Mouse (Mus musculus) adrenal gland, adult 2 months (tissue): ENCODE data around the gene Sf3b5. TPM values are rescaled to one million over a fixed set of nuclear protein-coding genes. Genes with fewer than 3 reads are reported as not detected.

ENCODE experiments used
- DNase-seq: peaks from one replicate; pipeline ENCODE4 v3.0.0; 2021
- long read RNA-seq: library from polyadenylated mRNA; stranded (forward); transcript quantifications from one replicate; pipeline ENCODE4 v2.0.0, GENCODE M21; 2021
- polyA plus RNA-seq: library from polyadenylated mRNA; depleted of rRNA; stranded (reverse); fragments of >200 nt; gene quantifications from 2 replicates; pipeline ENCODE4 v1.2.3, GENCODE M21; 2012; rRNA removed
- total RNA-seq, 2 experiments: library from RNA; stranded (reverse); gene quantifications; 2 replicates each; pipeline ENCODE4 v1.2.3; 2021

Gene Sf3b5
- total RNA-seq: 10 to 100 TPM; 13.3 to 14.0 TPM
- polyA plus RNA-seq: 89.9 and 92.4 TPM in 2 replicates
- long read RNA-seq, transcript Sf3b5-201 (1 exons, 3,841 nt): major isoform, 108 of 108 reads
- long read RNA-seq, partial matches to known transcripts: 0 of 108 reads
- long read RNA-seq, other reads (novel, unspliced or antisense): 0 of 108 reads

DNA sequence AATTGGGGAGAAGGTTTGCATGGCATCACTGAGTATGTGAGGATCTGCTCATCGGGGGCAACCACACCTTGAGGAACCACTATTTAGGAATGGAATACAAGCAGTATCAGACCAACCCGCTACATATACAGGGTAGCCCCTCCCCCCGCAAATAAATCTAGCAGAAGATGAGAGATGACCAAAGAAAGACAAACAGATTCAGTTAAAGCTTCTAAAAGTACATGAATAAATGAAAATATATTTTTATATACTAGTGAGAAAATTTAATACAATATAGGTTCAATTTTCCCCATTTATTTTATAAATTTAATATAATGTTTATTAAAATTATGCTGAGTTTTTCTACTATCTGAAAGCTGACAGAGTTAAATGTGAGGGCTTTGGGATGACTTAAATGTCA, at the start of gene Sf3b5:
Sf3b5 (plus strand) TSS at position 301 of the 400 bp plus-strand sequence.
- DNase-seq: no peak

DNA sequence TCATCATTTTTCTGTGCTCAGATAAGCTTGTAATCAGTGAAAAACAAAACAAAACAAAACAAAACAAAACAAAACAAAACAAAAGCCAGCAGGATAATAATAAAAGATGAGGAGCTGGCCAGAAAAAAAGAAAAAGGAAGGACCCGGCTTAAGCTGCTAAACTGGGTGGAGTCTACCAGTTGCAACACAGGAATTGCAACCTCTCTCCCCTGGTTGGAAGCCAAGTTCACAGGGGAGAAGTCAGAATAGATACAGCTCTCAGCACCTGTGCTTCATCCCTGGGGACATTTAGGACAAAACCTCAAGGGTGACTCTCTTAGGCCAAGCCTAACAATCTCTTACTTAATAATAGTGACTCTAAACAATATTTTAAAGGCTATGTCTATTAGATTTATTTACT, 49.3 kb upstream of the Sf3b5 start:
- no peak for DNase-seq

DNA sequence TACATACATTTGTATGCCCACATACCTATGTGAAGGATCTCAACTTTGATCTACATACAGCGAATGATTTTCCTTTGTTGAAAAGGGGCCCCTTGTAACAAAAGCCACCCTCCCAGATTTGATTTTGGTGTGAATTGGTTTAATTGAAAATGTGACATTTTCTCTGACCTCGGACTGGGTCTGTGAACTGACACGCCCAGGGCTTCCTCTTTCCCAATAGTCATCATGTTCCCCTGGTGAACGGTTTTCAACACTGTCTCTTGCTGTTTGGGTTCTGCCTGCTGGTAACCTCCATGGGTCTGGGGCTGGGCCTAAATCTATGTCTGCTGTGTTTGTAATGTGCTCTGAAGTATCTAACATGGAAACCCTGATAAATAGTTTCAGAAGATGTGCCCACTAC, 47.9 kb upstream of the Sf3b5 start:
- DNase-seq: no peak

DNA sequence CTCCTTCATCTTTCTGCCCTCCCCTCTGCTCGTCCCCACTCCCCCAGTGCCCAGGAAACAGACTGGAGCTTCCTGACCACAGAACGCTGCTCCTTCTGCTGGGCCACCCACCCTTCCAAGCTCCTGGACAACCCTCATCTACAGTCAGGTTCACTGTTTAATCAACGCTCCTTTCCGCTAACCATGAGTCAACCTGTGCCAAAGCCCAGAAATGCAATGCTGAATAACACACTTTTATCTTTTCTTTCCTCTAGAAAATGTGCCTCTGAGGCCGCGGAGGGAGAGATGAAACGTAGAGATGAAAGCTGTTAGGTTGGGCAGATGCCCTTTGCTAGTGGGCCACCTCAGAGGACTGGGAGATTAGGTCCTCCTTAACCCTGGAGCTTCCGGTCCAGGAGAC, 43.6 kb upstream of the Sf3b5 start:
- no peak for DNase-seq

DNA sequence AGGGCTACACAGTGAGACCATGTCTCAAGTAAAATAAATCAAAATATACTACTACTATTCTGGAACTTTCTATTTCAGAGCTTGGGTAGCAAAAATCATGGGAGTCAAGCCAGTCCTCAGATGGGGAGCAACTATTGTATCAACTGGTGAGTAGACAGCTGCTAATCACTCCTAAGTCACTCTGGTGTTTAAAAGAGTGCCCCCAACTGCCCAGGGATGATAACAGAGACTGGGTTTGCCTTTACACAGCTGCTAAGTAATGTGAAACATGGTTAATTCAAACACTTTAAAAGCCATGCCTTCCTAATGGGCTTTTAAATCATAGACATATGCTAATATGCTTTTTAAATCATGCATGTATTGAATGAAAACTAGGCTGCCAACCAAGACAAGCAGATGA, 42.9 kb upstream of the Sf3b5 start:
- DNase-seq: no peak

DNA sequence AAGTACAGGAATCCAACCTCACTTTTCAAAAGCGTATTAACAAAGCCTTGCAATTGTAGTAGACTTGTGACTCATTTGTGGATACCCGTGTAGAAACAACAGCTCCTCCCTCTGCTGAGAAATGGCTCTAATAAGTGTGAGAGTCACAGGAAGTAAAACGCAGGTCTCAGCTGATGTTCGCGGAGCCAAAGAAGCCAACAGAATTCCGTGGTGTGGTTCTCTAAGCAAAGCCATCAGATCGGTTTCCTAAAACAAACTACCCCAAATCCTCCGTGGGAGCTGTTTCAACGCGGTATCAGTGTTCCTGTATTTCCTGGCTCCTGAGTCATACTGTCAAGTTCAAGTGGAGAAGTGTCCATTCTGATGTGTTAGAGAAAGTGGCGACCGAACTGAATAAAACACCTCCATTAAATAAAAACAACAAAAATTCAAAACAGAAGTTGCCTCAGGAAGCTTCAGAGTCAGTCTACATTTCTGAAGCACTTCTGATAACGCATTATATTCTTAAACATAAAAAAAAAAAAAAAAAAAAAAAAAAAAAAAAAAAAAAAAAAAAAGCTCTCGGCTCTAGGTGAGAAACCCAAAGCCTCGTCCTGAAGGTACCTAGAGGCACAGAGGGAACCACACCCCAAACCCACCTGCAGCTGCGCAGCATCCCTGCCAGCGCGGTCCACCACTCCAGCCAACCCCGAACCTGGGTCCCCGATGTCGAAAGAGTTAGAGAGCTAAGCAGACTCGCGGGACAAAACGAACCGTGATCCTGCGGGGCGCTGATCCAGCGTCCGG, 41.6 kb upstream of the Sf3b5 start:
- peak; percentile 56 for DNase-seq

DNA sequence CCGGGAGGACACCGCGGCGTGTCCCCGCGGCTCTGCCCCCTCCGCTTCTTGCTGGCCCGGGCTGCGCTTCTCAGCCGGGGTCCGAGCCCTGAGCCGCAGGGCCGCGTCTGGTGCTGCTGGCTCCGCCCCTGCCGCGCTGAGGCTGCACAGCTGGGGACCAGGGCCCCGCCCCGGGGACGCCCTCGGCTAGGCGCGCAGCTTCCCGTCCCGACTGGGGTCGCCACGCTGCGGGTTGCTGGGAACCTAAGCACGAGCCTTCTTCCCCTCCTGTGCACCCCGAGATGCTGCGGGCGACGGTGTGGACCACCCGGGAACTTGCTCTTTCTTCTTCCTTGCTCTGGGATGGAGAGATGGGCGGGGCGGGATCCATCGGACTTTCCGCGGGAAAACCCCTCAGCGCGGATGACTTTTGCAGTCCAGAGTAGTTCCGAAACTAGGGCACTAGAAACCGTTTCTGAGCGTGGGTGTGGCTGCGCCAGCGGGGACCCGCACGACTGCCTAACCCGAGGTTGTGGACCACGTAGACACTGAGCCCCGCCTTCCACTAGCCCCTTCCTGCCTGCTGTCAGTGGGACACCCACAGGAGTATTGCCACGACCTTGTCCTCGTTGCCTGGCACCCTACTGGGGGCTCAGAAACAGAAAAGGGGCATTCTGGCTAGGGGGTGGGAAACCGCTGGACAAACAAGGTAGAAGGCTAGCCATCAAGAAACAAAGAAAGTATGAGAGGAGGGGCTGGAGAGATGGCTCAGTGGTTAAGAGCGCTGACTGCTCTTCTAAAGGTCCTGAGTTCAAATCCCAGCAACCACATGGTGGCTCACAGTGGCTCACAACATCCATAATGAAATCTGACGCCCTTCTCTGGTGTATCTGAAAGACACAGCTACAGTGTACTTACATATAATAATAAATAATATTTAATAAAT, 40.7 kb upstream of the Sf3b5 start, which contains the start of gene Stx11:
Stx11 (minus strand) TSS at position 148 of the 925 bp plus-strand sequence.
- peak; percentile 86 for DNase-seq

DNA sequence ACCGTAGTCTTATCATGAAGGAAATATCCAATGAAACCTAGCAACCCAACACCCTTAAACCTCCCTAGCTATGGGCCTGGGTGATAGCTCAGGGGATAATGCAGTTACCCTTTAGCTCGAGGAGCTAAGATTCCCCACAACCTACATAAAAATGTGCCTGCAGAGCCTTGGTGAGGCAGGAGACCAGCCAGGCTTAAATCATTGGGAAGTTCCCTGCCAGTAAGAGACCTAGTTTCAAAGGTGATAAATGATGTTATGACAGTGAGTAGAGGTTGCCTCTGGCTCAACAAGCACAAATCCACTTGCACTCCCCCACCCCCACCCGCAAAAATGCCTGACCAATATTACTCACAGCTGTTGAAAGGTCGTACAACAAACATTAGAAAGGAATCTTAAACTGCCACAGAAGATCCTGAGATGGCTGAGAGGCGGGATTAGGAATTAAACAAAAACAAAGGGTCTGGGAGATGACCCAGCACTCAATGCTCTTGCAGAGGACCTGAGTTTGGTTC, 39.4 kb upstream of the Sf3b5 start:
- DNase-seq: peak; percentile 41

DNA sequence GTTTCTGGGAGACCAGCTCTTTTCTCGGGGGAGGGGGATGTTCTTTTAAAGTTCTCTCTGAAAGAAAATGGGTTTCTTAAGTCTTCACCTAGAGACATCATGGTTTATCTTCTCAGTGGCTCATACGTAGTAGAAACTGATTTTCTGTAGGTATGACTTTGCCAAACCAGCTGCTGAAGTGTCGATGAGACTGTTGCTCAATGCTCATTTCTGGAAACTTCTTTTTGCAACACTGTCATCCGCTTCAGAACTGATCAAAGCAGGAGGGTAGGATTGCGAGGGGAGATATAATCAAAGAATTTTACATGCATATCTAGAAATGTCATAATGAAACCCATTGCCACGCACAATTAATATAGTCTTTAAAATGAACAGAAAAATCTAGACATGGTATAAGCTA, 30.6 kb upstream of the Sf3b5 start:
- no peak for DNase-seq

DNA sequence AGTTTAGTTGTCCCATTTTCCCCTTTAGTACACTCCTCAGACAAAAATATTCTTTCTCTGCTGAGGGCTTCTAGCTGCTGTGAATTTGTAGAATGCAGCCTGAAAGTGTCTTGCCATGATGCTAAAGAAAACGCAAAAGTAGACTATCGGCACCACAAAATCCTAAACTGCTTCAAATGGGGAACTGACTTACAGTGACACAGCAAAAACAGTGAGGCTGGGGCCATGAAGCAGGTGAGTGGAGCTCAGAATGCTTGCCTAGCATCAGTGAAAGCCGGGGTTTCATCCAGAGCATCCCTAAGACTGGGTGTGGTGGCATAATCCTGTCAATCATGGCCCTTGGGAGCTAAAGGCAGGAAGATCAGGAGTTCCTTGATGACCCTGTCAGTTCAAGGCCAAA, 29.7 kb upstream of the Sf3b5 start:
- no peak for DNase-seq

DNA sequence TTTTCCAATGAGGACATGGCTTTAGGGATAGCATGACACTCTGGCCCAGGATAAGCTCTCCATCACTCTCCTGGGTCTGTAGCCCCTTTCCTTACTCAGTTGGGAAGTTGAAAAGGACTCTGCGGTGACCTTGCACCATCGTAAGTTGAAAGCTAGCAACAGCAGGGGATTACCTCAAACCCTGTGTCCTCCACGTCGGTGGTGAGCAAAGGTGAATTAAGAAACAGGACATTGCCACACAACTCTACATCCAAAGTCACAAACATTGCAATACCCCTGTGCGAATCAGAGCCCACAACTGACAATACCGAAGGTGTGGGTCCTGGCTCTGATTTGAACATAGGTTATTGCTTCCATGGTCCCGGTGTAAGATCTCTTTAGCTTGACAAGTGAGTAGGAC, 29.2 kb upstream of the Sf3b5 start:
- DNase-seq: no peak

DNA sequence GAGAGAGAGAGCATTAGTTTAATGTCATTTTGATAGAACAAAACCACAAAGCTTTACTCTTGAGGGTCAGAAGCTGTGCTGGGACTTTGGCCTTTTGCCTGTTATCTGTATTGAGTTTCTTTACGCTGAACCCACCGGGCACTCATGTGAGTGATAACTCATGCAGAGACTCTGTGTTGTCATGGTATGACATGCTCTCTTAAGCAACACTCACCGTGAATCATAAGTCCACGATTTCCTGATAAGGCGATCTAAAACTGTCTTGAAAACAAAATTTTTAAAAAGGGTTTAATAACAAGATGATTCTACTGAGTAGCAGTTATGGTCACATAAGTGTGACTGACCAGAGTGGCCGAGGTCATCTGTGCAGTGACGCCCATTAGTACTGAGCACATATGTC, 28.6 kb upstream of the Sf3b5 start:
- peak; percentile 62 for DNase-seq

DNA sequence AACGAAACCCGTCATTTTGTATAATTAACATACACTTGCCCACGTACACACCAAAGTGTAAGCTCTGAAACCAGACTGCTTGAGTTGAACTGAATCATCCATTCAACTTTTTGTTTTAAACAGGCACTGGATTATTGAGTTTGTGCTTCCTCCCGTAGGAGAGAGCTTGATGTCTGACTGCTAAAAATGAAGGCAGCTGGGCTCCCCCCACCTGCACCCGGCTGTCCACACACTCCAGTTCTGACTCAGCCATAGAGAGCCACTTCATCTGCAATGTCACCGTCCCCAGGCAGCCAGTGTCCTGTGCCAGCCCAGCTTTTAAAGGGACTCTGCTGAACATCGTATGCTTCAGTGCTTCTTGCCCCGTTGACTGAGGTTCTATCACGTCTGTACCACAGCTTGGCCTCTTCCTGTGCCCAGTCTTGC, 27.3 kb upstream of the Sf3b5 start:
- peak; percentile 73 for DNase-seq

DNA sequence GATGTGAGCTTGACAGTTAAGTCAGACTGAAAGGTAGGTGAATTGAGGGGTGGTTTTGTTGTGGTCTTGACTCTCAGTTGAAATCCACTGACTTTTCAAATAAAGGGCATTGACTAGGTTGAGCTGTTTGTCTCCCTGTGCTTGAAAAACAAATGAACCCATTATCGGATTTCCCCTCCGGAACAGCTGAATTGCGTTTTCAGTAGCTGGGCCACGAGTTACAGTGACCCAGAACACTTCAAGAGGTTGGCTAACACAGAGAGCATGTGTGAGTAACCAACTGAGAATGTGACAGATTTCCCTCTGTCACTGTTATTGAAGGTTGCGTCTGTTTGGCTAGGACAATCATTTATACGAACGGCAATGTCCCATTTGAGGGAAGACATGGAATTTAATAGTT, 24.1 kb upstream of the Sf3b5 start:
- DNase-seq: peak; percentile 48

DNA sequence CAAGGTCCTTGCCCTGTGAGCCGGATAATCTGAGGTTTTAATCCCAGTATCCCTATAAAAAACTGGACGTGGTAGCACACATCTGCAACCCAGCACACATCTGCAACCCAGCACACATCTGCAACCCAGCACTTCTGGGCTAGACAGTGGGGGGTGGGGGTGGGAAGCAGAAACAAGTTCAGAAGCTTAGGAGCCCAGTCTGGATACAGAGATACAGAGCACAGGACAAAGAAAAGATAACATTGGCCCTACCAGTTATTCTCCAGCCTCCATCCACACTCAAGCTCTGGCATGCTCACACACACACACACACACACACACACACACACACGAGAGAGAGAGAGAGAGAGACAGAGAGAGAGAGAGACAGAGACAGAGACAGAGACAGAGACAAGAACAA, 21.6 kb upstream of the Sf3b5 start:
- DNase-seq: no peak

DNA sequence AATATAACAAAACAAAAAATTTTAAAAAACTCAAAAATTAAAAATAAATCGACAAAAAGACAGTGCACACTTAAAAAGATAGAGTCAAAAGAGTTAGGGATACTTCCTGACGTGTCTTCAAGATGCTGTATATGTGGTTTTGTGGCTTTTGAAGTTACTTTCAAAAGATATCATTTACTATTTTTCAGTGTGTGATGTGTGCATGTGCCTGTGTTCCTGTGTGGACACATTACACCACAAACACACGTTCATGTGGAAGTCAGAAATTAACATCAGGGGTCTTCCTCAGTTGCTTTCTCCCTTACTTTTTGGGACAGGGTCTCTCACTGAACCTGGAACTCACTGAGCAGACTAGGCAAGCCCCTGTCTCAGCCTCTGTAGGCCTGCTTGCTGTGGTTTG, 20.1 kb upstream of the Sf3b5 start:
- no peak for DNase-seq

DNA sequence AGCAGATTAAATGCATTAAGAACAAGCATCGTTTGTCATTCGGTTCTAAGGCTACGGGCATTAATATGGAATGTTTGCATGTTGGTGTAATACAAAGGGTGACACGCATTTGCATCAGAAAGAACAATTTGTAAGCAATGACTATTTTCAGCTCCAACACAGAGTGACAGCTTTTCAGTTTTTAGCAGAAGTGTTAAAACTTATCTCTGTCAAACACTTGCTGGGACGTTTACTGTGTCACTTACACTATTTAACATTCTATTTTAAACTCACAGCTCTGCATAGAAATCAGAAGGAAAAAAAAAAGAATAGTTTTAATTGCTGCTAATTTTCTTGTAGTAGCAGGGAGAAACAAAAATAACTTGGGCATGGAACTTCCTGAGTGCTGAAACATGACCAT, 18.7 kb upstream of the Sf3b5 start:
- DNase-seq: no peak

DNA sequence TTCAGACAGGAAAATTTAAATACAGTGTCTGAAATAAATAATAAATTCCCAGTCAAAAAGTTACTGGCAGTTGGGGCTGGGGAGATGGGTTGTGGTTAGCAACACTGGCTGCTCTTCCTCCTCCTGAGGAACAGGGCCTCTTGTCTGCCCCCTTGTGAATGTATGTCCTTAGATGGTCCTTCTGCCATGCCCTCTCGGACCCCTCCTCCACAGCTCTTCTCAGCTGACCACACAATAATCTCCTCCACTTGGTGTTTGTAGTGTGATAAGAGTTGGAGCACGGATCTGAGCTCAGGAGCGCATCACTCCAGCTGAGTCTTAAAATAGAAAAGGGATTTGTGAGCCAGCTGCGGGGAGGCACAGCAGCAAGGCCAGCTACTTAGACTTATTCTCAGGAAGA, 18.2 kb upstream of the Sf3b5 start:
- no peak for DNase-seq

DNA sequence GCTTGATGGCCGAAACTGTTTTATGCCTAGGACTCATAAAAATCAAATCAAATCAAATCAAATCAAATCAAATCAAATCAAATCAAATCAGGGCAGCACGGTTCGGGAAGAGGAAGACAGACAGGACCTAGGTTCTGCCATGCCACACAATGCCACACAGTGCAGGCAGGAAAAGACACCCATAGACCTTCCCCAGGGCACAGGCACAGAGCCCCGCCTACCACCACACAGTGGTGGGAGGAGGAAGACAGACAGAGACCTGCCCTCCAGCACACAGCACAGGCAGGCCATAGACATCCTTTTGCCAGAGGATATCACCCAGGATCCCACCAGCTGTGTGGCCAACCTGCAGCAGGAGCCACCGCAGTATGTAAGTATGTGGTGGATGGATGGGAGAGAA, 13.2 kb upstream of the Sf3b5 start:
- DNase-seq: no peak

DNA sequence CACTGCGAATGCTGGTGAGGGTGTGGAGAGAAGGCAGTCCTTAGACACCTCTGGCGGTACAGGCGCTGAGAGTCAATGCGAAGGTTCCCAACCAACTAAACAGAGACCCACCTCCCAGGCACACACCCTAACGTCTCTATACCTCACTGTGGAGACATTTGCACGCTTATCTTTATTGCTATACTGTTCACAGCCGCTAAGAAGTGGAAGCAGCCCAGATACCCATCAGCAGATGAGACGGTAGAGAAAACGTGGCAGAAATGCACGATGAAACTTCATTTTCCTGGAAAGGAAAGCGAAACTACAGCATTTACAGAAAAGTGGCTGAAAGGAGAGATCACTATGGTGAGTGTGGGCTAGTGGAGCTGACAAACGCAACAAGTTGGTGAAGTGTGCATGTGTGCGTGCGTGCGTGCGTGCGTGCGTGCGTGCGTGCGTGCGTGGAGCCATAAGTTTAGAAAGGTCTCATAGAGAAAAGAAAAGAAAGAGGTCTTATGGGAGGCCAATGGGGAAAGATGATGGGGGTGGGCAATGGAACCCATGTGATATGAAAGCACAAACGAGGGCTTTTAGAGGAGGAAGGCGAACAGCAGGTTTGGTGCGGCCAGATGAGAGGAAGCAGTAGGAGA, 11.6 kb upstream of the Sf3b5 start:
- no peak for DNase-seq

DNA sequence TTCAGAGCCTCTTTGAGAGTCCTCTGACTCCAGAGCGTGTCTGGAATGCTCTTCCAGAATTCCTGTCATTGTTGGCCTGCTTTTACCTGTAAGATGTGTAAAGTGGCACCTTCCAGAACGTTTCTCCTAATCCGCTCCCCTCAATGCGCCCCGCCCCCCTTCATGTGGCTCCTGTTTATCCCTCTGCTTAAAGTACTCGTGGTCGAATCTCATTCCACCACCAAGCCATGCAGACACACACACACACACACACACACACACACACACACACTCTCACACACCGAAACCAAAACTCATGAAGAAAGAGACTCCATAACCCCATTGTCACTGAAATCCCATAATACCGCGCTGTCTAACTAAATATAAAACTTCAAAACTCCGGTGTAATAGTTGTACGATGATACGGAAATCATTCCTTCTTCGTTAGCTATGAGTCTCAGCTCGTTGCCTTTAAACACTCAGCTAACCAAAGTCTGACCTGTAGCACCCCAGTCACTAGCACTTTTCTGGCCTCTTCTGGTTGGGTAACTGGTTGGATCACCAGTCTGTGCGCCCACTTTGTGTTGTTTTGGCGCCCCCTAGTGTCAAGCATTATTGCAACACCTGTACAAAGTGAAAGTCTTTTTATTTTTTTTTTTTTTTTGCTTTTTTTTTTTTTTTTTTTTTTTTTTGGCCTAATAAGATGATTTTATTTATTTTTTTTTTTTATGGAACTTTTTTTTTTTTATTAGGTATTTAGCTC, 8.2 kb upstream of the Sf3b5 start:
- peak; percentile 81 for DNase-seq
